Mouse (Mus musculus): ENCODE measurements at regions not wholly inside any gene's neighbourhood (a gene's known extent, or its start where the extent isn't known, plus 50 kb on each side); places are given as distances from the start of the nearest gene placed in this dataset.

GRCm38 (mm10) chr17:80789000-80789399 is 60.7 kb upstream of the Map4k3 start:
- DNase-seq, result no peak

GRCm38 (mm10) chr17:80786858-80787257 is 58.6 kb upstream of the Map4k3 start:
- no peak for DNase-seq

GRCm38 (mm10) chr17:80786061-80786851 is 58.0 kb upstream of the Map4k3 start:
- DNase-seq, result no peak

GRCm38 (mm10) chr17:80785476-80785875 is 57.2 kb upstream of the Map4k3 start:
- no peak for DNase-seq

GRCm38 (mm10) chr17:80785049-80785448 is 56.8 kb upstream of the Map4k3 start:
- DNase-seq, result no peak

GRCm38 (mm10) chr17:80782233-80782632 is 53.9 kb upstream of the Map4k3 start:
- DNase-seq, result no peak

GRCm38 (mm10) chr17:80781621-80782020 is 53.3 kb upstream of the Map4k3 start:
- no peak for DNase-seq

GRCm38 (mm10) chr17:80780303-80780702 is 52.0 kb upstream of the Map4k3 start:
- no peak for DNase-seq

GRCm38 (mm10) chr17:80779782-80780181 is 51.5 kb upstream of the Map4k3 start:
- DNase-seq, result peak; percentile 23

Data from cerebellum, adult 9-10 months (tissue).